Comparison of ENCODE assay signal across 8 mouse cellular contexts in genomic region chr2:4152521-4153040, GRCm38 (mm10).
DNase-seq lines count a peak whose midpoint lies in the region; ATAC-seq and TF ChIP-seq lines count a peak whose summit lies in the region.

No protein-coding gene starts in this region.

- H3K9ac ChIP-seq in forebrain, embryonic 16.5 days (replicated peaks; ENCODE audit: low read depth, low read length) = peak overlapping the region; percentile 57
- H3K9ac ChIP-seq in liver, embryonic 12.5 days = no peak overlapping the region
- H3K9ac ChIP-seq in stomach, postnatal 0 days (ENCODE audit: low read length) = no peak overlapping the region

- H3K4me2 ChIP-seq in forebrain, embryonic 16.5 days (ENCODE audit: low read length) = peak overlapping the region; percentile 67
- H3K4me2 ChIP-seq in liver, embryonic 12.5 days = peak overlapping the region; percentile 51
- H3K4me2 ChIP-seq in stomach, postnatal 0 days (replicated peaks; ENCODE audit: low read depth) = peak overlapping the region; percentile 72

- no peak for TF ChIP-seq CTCF in stomach, postnatal 0 days (IDR thresholded peaks at IDR 0.05; ENCODE audit: low read depth)

- TF ChIP-seq EP300 in stomach, postnatal 0 days (optimal IDR thresholded peaks at IDR 0.05) = no peak

- no peaks in the 10 kb centered on the region for H3K9me3 ChIP-seq in forebrain, embryonic 16.5 days (ENCODE audit: control insufficient read depth, low read length)
- no peaks in the 10 kb centered on the region for H3K9me3 ChIP-seq in liver, embryonic 12.5 days (replicated peaks)
- no peaks in the 10 kb centered on the region for H3K9me3 ChIP-seq in stomach, postnatal 0 days (ENCODE audit: control insufficient read depth, low read length)

- WGBS in forebrain, embryonic 16.5 days = under 1% methylated on average over 14 of the region's 14 CpGs
- WGBS in liver, embryonic 12.5 days (ENCODE audit: insufficient replicate concordance) = 13% methylated on average over 14 of the region's 14 CpGs
- WGBS in stomach, postnatal 0 days = 5% methylated on average over 14 of the region's 14 CpGs

- DNase-seq in heart, adult 11 months = peak; percentile 80
- no peak for DNase-seq in heart, adult 8-10 months (ENCODE audit: low spot score)
- peak; percentile 12 for DNase-seq in ZHBTc4 (ENCODE audit: low read depth, low spot score)
- DNase-seq in stomach, postnatal 0 days (ENCODE audit: low spot score) = no peak
- DNase-seq in spleen, postnatal 4 days (ENCODE audit: low spot score in 2 of 2) = no peak

- peaks cover 22% of the 10 kb centered on the region for H3K4me1 ChIP-seq in forebrain, embryonic 16.5 days (replicated peaks; ENCODE audit: control insufficient read depth, insufficient read depth, low read length)
- H3K4me1 ChIP-seq in liver, embryonic 12.5 days = no peaks in the 10 kb centered on the region
- no peaks in the 10 kb centered on the region for H3K4me1 ChIP-seq in stomach, postnatal 0 days (replicated peaks; ENCODE audit: control insufficient read depth, insufficient read depth)

- ATAC-seq in forebrain, embryonic 16.5 days = peak; percentile 63
- no peak for ATAC-seq in liver, embryonic 12.5 days
- no peak for ATAC-seq in stomach, postnatal 0 days (ENCODE audit: low FRiP score, low TSS enrichment)
- ATAC-seq in inflammation-experienced regulatory T-cells, adult 6 months = no peak

- no peaks in the 10 kb centered on the region for H3K36me3 ChIP-seq in forebrain, embryonic 16.5 days (ENCODE audit: control insufficient read depth, insufficient read depth)
- H3K36me3 ChIP-seq in liver, embryonic 12.5 days = no peaks in the 10 kb centered on the region
- no peaks in the 10 kb centered on the region for H3K36me3 ChIP-seq in stomach, postnatal 0 days (ENCODE audit: control insufficient read depth, insufficient read depth, low read length)

- no peaks in the 10 kb centered on the region for H3K27me3 ChIP-seq in forebrain, embryonic 16.5 days (replicated peaks; ENCODE audit: control insufficient read depth, insufficient read depth, low read length)
- H3K27me3 ChIP-seq in liver, embryonic 12.5 days (replicated peaks) = peaks cover 38% of the 10 kb centered on the region
- no peaks in the 10 kb centered on the region for H3K27me3 ChIP-seq in stomach, postnatal 0 days (ENCODE audit: control insufficient read depth, insufficient read depth, low read length)

- H3K27ac ChIP-seq in forebrain, embryonic 16.5 days (ENCODE audit: low read length) = peak overlapping the region; percentile 81
- H3K27ac ChIP-seq in liver, embryonic 12.5 days = no peak overlapping the region
- no peak overlapping the region for H3K27ac ChIP-seq in stomach, postnatal 0 days (replicated peaks)

- H3K4me3 ChIP-seq in forebrain, embryonic 16.5 days (replicated peaks; ENCODE audit: low read length) = peak overlapping the region; percentile 57
- peak overlapping the region; percentile 14 for H3K4me3 ChIP-seq in liver, embryonic 12.5 days
- peak overlapping the region; percentile 42 for H3K4me3 ChIP-seq in stomach, postnatal 0 days (ENCODE audit: low read depth, low read length)

Comparison
In these comparisons a context has a peak if more than half of its experiments do, and no peak if none do; other contexts are left out.
1. DNase-seq: peak in heart, adult 11 months (single experiment) and ZHBTc4 (single experiment); none in heart, adult 8-10 months (single experiment), stomach, postnatal 0 days (single experiment) and spleen, postnatal 4 days (0 of 2).
2. Peak in every context shown above with its lines, with median percentiles within 50 percentile points of each other: H3K4me2 ChIP-seq and H3K4me3 ChIP-seq.